11 mouse cellular contexts compared by ENCODE assay signal in genomic region chr9:117484396-117484795, GRCm38 (mm10).
DNase-seq lines count a peak whose midpoint lies in the region; ATAC-seq lines count a peak whose summit lies in the region.
"Had no signal": no experiment of that assay in that cellular context is flagged by ENCODE, and none has a peak within 500 bp of the region (broad histone marks: within the 10 kb centered on the region; RNA-seq: fewer than 3 reads in every experiment).

No protein-coding gene starts in this region.

- H3K4me1 ChIP-seq in kidney, embryonic 15.5 days = no peaks in the 10 kb centered on the region
- H3K4me1 ChIP-seq: liver, embryonic 12.5 days had no signal

- DNase-seq in kidney, adult 18-20 months = peak; percentile 8
- DNase-seq in ovary, postnatal 14 days (ENCODE audit: low spot score) = peak; percentile 5
- DNase-seq in ovary, postnatal 36 days (ENCODE audit: low spot score) = no peak
- peak; percentile 56 for DNase-seq in R1 (ENCODE audit: low read depth, low spot score)
- peak; percentile 33 to 34 for DNase-seq in kidney, postnatal 4 days
- no peak for DNase-seq in gastrocnemius, adult 18-20 months (ENCODE audit: low spot score)
- DNase-seq: cerebellum, adult 2 months; right cerebral cortex, postnatal 25 days had no signal

- H3K4me3 ChIP-seq in kidney, embryonic 15.5 days (replicated peaks) = no peak overlapping the region
- H3K4me3 ChIP-seq: liver, embryonic 12.5 days had no signal

- no peaks in the 10 kb centered on the region for H3K9me3 ChIP-seq in kidney, embryonic 15.5 days (replicated peaks)
- H3K9me3 ChIP-seq: liver, embryonic 12.5 days had no signal

- H3K9ac ChIP-seq in kidney, embryonic 15.5 days = no peak overlapping the region
- H3K9ac ChIP-seq: liver, embryonic 12.5 days had no signal

- H3K4me2 ChIP-seq in kidney, embryonic 15.5 days = no peak overlapping the region
- H3K4me2 ChIP-seq: liver, embryonic 12.5 days had no signal

- WGBS in kidney, embryonic 15.5 days = 94% methylated on average over 5 of the region's 5 CpGs

- ATAC-seq in kidney, embryonic 15.5 days (replicated peaks; ENCODE audit: low FRiP score) = no peak
- ATAC-seq: activated CD4-positive, CD25-positive, alpha-beta regulatory T cell, adult 4 months; liver, embryonic 12.5 days had no signal

- H3K27me3 ChIP-seq in kidney, embryonic 15.5 days = no peaks in the 10 kb centered on the region
- H3K27me3 ChIP-seq: liver, embryonic 12.5 days had no signal

- no peak overlapping the region for H3K27ac ChIP-seq in kidney, embryonic 15.5 days
- H3K27ac ChIP-seq: liver, embryonic 12.5 days had no signal

- no peaks in the 10 kb centered on the region for H3K36me3 ChIP-seq in kidney, embryonic 15.5 days
- H3K36me3 ChIP-seq: liver, embryonic 12.5 days had no signal

Comparison
In these comparisons a context has a peak if more than half of its experiments do, and no peak if none do; other contexts are left out.
1. DNase-seq: peak in kidney, adult 18-20 months (single experiment), ovary, postnatal 14 days (single experiment), R1 (single experiment) and kidney, postnatal 4 days (2 of 2); none in ovary, postnatal 36 days (single experiment) and gastrocnemius, adult 18-20 months (single experiment).